Mouse (Mus musculus) stomach, postnatal 0 days (tissue): ENCODE measurements around the gene Gmeb2.

ENCODE experiments used
- CTCF ChIP-seq: IDR thresholded peaks from 2 replicates; pipeline ENCODE4 v1.5.1; 2016; ENCODE audit warnings: antibody characterized with exemption, low read depth, mild to moderate bottlenecking, moderate library complexity
- EP300 ChIP-seq: optimal IDR thresholded peaks from 2 replicates; pipeline ENCODE3; 2016; ENCODE audit warnings: antibody characterized with exemption

DNA sequence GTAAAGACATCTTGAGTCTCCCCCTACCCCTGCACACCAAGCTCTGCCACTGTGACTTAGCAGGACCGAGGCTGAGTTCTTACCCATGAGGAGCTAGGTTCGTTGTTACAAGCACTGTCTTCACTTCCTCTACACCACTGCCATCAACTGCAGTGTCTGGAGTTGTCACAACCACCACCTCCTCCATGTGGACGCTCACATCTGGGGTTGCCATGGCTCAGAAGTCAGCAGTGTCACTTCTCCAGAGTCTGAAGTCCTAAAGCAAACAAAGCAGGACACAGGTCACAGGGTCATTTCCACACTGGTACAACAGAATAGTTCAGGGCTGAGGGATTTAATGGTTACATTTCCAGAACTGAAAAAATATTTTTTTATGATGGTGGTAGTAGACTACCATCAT lies 10.0 kb downstream of the Gmeb2 start:
- no peak for TF ChIP-seq CTCF
- no peak for TF ChIP-seq EP300
